Mouse (Mus musculus): ENCODE data around the gene Kncn. TPM values are rescaled to one million over a fixed set of nuclear protein-coding genes. Genes with fewer than 3 reads are reported as not detected.

Kncn gene
- total RNA-seq, 2 experiments from 2014 or later = not detected

DNA sequence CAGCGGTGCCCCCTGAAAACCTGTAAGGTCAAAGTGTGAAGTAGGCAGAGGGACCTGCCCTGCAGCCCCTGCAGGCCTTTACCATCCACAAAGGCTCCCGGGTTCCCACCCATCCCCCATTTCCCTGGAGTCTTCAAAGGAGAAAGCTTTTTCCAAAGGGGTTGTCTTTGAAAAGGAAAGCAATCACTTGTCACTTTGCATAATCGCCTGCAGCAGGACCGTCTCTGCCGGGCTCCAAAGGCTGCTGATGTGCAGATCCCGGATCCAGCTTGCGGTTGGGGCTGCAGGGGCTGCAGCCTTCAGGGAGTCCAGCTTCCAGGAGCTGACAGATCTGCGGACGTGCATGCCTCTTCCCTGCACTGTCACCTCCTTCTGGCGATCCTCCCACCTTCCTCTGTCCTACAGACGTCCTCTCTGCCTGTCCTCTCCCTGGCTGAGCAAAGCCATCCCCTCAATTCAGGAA is 6.0 kb upstream of the Kncn start:
- intact Hi-C loops (cut with DNase I) = no loop called here
- no peak for DNase-seq

DNA sequence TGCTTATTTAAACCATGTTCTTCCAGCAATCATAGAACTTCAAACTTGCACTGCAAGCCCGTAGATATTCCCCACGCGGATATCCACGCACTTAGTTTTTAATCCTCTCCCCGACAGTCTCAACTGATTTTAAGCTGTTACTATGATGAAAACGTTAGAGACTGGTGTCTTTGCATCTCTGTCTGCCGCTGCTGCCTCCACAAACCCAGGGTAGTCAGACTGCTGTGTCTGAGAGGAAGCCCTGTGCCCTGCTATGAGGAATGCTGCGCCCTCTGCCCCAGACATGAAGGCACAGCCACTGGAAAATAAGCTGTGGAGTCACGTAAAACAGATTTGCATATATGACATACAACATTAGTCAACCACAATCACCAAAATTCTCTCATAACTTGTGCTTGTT is 5.4 kb upstream of the Kncn start:
- intact Hi-C loops (cut with DNase I) = no loop called here
- no peak for DNase-seq

DNA sequence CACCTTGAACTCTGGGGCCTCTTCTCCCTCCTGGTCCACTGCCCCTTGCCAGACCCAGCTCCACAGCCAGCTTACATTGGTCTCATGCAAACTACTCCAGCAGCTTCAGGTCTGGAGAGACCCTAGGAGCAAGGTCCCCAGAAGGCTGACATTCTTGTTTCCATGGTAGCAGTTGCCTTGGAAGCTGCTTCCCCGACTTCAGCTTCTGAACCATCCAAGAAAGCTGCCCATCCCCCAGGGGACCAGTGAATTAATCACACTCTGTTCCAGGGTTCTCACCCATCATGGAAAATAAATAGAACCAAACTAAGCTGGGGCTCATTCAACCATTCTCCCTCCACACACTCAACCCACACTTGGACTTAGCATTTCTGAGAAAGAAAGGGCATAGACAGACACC is 3.0 kb upstream of the Kncn start:
- intact Hi-C loops (cut with DNase I) = no loop called here
- no peak for DNase-seq

DNA sequence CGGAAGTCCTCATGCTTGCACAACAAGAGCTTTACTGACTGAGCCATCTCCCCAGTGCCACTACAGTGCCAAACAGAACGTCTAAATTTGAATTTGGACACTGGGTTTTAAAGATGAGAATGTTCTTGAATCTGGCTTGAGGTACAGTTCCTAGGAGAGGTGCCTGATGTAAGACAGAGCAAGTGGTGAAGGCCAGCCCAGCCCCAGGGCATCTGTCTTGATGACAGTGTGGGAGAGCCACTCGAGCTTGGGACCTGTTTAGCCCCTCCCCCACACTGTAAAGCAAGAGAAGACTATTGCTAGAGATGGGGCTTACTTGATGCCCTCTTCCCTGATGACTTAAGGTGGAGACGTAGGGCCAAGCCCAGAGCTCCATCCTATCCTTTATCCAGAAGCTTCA is 2.0 kb upstream of the Kncn start:
- DNase-seq = no peak
- intact Hi-C loops (cut with DNase I) = no loop called here

DNA sequence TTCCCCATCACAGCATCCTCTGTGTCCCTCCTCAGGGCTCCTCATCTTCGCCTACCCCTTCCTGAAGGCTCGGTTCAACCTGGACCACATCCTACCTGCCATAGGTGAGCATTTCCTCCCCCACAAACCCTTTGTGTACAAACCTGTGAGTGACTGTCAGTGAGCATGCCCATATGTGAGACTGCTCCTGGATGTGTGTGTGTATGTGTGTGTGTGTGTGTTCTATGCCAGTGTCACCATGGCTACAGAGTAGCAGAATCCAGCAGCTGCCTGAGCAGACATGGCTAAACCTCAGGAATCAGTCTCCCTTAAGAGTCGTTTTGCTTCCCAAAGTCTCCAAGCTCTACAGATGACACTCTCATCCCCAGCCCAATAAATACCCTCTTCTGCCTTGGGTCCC is 1.6 kb downstream of the Kncn start:
- intact Hi-C loops (cut with DNase I) = no loop called here
- no peak for DNase-seq

DNA sequence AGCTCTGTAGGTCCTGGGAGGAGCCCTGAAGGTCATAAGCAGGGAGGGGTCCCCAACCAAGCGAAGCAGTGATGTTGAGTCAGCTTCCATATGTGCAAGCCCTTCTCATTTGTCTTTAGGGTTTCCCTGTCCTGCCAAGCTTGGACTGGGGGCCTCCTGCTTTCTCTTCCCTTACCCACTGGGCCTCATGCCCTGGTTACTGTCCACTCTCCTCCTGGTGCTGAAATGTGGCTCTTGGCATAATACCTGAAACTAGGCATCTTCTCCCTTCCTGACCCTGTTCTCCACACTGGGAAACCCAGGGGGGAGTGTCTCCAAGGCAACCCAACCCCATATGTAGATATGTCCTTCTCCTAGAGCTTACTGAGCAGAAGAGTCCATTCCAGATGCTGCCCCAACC is 2.7 kb downstream of the Kncn start:
- DNase-seq = peak; percentile 8 to 38
- intact Hi-C loops (cut with DNase I) = no loop called here

DNA sequence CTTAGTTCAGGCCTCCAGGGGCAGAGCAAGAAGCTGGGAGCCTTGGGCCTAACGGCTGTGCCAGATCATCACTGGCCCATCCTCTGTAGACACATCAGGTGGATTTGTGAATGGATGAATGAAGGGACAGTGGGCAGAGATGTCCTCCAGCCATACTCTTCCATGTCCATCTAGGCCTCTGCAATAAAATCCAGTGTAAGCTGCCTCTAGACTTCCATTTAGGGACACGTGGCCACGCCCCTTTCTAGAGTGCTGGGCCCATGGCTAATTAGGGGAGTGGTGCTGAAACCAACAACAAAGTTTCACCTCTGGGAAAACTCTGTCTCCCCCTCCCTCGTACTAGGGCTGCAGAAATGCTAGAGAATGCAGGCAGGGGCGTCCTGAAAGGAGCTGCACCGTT is 5.9 kb downstream of the Kncn start:
- DNase-seq = no peak
- intact Hi-C loops (cut with DNase I) = no loop called here

DNA sequence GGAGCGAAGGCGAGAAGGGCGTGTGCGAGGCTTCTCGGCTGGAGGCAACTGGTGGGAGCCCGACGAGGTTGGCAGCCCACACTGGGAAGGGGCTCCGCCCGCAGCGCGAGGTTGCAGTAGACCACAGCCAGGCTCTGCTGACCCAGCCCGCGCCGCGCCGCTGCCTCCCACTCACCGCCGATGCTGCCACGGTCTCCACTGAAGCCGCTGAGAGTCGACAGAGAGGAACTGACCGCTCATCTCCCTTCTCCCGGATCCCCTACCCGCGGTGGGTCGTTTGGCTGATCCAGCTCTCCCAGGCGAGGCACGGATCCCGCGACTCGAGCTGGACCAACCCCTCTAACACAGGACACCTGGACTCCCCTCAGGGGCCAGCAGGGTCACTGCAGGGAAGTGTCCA is 6.4 kb downstream of the Kncn start, which contains the start of gene 6430628N08Rik:
TSS of gene 6430628N08Rik (plus strand) at position 113 of the 400 bp plus-strand sequence.
- DNase-seq = no peak
- intact Hi-C loops (cut with DNase I) = no loop called here

DNA sequence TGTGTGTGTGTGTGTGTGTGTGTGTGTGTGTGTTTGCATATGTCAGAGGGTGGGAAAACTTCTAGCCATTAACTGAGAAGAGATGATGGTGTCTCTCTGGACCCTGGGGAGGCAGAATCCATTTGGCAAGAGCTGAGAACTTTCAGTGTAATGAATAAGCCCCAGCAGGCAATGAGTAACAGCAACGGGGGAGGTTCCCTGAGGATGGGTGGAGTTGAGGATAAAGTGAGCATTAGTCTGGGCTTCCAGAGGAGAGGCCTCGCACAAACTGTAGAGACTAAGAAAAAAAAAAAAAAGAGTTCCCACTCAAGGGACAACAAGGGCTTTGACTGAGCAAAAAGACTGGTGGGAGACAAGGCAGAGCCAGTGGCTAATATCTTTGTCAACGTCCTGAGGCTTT is 10.1 kb downstream of the Kncn start:
- intact Hi-C loops (cut with DNase I) = no loop called here

DNA sequence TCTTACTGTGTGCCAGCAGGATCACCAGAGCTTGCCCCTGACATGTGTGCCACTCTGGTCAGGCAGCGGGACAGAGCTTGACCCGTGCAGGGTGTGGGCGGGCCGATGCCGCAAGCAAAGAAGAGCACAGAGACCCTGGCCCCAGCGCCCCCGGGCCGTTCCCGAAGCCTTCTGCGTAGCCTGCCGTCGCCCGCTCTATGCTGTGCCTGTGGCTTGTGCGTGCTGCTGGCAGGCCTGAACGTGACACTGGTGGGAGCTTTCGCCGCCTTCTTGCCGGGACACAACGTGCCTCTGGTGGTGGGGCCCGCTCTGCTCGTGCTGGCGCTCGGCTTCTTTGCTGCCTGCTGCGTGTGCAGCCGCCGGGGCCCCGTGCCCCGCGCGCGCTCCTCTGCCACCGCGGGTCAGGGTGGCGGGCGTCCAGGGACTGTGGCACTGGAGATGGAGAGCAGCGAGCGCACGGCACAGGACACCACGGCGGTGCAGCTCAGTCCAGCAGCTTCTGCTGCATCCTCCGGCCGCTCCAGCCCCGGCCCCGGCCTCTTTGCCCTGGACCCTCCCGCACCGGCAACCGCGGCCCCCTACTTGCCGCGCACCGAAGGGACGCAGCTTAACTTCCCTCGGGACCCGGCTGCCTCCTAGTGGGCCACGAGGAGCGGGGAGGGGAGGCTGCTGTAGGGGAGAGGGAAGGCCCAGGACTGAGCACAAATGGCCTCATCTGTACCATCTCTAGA is 13.9 kb downstream of the Kncn start:
- DNase-seq = peak; percentile 12 to 13
- intact Hi-C loops (cut with DNase I) = no loop called here

More for the DNA sequence above, 10.1 kb downstream of the Kncn start:
- DNase-seq = no peak

DNA sequence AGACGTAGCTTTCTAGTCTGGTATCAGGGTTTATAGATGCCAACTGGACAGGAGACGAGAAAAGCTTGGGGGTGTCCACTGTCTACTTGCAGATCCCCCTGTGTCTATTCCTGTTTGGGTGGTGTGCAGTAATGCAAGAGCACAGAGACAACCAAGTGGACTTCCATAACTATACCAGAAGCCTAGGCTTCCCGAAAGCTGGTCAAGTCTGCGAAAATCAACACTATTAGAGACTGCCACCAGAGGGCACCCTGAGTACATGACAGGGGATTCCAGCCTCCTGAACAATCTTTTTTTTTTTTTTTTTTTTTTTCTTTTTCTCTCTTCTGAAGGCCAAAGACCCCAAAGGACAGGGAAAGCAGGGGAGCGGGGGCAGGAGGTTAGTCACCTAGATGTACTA is 18.6 kb downstream of the Kncn start:
- peak; percentile 84 to 89 for DNase-seq
- intact Hi-C loops (cut with DNase I) = loop anchor here (1.0 to 5.0 kb wide), 5 partner anchors 49 to 171 kb away; partner anchors contain the start of gene Nsun4

DNA sequence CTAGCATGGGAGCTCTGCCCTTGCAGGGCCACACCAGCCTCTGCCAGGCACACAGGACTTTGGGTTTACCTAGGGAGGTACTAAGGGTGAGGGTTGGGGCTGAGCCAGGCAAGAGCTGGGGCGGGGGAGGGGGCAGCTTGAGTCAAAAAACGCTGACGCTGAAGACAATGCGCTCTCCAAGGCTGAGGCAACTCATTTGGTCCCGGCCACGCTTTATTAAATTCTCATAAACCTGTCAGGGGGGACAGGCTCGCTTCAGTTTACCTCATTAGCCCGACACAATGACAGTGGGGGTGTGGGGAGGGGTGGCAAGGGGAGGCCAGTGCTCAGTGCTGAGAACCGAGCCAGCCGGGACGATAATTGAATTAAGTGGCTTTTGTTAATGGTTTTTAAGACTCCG is 20.2 kb downstream of the Kncn start:
- intact Hi-C loops (cut with DNase I) = loop anchor here (5.0 kb wide), 2 partner anchors 148 to 172 kb away; partner anchors contain the start of gene Nsun4

DNA sequence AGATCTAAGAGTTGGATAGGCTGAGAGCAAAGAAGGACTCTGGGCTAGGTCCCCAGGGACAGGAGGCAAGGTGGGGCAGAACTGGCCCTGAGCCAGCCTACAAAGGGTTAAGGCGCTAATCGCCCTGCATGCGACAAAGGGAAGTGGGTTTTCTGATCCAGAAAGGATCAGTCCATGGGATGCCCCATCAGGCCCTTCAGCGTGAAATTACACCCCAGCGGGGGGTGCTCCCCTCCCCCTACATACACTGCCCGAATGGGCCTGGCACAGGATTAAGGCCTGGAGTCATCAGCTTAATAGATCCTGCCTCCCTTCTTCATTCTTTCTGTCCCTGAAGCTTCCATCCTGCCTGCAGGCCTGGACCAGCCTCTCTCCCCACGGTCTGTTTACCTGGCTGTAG is 21.5 kb downstream of the Kncn start:
- DNase-seq = no peak
- intact Hi-C loops (cut with DNase I) = no loop called here

More for the DNA sequence above, 20.2 kb downstream of the Kncn start:
- no peak for DNase-seq

DNA sequence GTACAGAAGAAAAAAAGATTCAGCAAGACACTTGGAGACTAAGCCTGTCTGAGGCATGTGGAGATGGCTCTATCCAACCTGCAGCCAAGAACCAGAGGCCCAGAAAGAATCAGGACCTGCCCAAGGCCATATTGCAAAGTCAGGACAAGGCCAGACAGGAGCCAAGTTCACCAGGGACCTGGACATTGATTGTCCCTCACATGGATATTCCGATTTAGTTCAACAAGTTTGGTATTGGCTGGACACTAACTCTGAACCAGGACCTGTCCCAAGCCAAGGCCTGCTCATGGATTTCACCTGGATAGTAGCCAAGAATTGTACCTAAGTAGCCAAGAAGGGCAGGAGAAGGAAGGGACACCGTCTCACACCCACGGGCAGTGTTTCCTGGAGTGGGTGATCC is 22.6 kb downstream of the Kncn start:
- intact Hi-C loops (cut with DNase I) = no loop called here
- no peak for DNase-seq

DNA sequence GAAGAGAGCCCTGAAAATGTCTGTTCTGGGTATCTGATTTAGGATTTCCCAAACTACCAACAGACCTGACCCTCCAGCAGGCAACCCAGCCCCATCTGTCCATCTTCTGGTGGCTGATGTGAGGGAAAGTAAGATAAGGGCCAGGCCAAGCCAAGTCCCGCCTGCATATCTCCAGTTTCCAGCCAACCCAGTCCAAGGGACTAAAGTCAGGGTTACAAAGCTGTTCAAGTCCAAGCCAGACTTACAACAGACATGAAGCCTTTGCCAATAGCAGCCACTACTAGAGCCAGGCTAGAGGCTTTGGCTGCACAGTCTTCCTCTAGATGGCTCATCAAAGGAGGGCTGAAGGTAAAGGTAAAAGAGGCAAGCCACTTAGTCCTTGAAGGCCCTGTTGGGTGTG is 23.8 kb downstream of the Kncn start:
- DNase-seq = peak in 1 of 2 experiments; percentile 5

DNA sequence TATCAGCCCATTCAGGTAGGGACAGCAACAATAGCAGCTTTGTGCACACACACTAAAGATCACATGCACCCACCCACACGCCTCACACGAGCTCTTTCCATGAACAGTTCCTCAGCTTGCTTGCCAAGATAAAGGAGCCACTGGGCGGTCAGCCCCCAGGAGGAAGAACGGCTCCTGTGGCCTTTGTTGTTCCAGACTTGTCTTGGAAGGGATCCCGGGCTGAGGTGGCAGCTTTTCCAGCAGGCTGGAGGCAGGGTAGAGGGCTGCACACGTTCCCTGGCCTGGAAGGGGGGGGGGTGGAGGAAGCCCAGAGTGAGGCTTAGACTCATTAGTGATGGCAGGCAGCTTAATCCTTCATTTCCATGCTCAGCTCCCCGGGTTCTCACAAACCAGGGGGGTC is 24.4 kb downstream of the Kncn start:
- intact Hi-C loops (cut with DNase I) = no loop called here
- DNase-seq = peak; percentile 54 to 55

More for the DNA sequence above, 23.8 kb downstream of the Kncn start:
- intact Hi-C loops (cut with DNase I) = no loop called here

DNA sequence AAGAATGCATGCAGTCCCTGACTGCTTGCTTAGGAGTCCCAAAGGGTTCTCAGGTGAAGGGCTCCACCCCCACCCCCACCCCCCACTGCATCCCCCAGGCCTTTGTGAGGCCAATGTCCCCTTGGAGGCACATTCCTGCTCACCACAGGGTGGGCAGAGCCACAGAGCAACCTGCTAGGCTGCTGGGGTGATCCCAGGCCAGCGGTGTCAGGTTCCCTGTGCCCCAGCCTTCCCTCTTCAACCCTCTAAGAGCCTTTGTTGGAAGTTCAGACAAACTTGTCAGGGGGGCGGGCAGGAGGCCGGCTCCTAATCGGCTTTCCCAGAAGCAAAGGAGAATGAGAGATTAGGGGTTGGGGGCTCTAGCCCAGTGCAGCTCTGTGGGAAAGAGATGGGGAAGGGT is 27.4 kb downstream of the Kncn start:
- no peak for DNase-seq
- intact Hi-C loops (cut with DNase I) = no loop called here

DNA sequence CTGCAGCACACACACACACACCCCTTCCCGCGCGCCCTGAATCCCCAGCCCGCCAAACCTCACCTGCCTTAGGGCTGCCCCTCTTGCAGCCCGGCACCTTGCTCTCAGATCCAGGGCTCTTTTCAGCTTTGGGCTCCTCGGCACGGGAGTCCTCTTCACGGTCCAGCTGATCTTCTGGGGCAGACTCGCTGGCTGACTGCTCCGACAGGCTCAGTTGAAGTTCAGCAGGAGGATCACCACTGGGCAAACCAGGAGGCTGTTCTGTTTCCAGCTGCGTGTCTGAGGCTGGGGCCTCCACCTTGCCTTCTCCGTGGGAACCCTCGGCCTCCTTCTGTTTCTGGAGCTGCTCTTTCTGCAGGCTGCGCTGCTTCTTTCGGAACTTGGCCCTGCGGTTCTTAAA is 35.7 kb downstream of the Kncn start:
- intact Hi-C loops (cut with DNase I) = no loop called here
- DNase-seq = no peak

DNA sequence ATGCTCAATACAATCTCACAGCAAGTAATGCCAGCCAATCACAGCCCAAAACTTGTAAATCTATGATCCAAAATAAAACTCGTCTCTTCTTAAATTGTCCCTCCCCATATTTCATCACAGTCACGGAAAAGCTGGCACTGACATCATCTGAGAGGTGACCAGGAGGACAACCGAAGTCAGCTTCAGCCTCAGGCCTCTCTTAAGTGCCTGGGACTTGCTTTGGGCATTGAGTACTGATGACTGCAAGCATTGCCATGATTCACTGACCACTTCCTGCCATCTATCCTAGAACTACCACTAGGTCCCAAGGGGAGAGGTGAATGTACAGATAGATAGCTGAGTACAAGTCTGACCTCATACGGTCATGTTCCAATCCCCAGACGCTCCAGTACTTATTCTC is 38.5 kb downstream of the Kncn start:
- DNase-seq = no peak
- intact Hi-C loops (cut with DNase I) = no loop called here

DNA sequence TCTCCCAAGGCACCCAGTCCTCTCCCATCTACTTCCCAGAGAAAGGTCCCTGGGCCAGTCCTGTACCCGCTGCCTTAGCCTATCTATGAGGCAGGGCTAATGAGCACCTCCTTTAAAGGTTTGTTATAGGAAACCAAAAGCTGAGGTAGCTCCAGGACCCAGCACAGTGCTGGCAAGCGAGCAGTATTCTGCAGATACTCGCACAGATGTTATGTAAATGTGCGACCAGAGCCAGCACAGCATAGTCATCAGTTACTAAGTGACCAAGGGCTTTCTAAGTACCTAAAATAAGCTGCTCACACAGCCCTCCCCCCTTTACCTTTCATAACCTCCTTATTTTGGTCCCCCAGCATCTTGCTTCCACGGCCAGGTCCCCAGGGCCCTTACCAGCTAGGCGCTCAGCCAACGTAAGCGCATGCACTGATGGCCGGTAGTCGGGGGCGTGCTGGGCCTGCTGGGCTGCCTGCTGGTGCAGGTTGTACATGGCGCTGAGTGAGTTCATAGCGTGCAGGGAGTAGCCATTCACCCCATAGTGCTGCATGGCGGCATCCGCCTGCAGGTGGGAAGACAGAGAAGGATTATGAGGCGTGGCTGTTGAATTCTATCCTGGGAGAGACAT is 39.2 kb downstream of the Kncn start:
- intact Hi-C loops (cut with DNase I) = no loop called here
- DNase-seq = no peak

DNA sequence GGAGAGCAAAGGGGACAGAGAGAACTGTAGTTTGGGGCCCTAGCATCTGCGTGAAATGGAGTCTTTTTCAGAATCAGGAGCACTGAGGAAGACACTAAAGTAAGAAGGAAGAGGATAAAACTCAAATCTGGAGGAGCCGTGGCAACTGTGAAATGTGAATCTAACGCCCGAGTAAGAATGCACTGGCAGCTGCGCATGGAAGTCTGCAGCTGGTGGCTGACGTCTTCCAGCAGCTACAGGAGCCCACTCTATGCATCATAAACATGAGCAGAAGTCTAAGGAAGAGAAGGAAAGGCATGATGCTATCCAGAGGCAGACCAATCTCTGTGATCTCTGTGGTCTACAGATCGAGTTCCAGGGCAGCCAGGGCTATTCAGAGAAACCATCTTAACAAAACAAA is 43.4 kb downstream of the Kncn start:
- intact Hi-C loops (cut with DNase I) = no loop called here
- no peak for DNase-seq

DNA sequence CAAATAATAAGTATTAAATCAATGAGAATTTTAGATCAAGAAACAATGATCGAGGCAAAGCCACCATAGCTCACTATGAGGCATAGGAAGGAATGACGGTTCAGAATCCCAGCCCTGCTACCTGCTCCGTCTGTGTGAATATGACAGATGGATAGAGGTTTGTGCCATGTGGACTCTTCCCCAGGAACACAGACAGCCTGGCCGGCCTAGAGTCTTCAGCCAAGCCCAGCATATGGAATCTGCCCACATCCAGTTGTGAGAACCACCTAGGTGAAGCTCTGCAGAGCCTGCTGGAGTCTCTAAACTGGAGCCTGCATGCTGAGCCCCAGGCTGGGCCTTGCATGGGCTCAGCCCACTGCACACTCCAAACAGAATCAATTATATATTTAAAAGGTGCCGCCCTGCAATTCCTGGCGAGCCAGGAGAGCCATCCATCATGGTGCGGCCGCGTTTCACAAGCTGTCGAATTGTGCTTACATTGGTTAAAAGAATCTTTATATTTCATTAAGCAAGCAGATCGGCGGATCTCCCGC is 47.4 kb downstream of the Kncn start:
- intact Hi-C loops (cut with DNase I) = no loop called here
- DNase-seq = no peak

All from heart, postnatal 10 days (tissue).